Mouse (Mus musculus) heart, adult 2 months (tissue): ENCODE data around the gene Gbgt1. TPM values are rescaled to one million over a fixed set of nuclear protein-coding genes. Genes with fewer than 3 reads are reported as not detected.
A peak's percentile ranks its signal among the peaks of the same experiment; 100 is the strongest.

Source experiments
- DNase-seq, 2 experiments: peaks; one replicate each; pipeline ENCODE4 v3.0.0; 2021
- H3K27ac ChIP-seq: fragments of 200-600 bp; 2 replicates; pipeline ENCODE4 v1.8.1; 2022
- H3K27me3 ChIP-seq: fragments of 200-500 bp; 2 replicates; pipeline ENCODE4 v1.6.1; 2012; ENCODE audit warnings: mild to moderate bottlenecking, low read length, inconsistent platforms, mixed read lengths; ENCODE audit not compliant: control insufficient read depth, insufficient read depth
- H3K36me3 ChIP-seq: fragments of 200-500 bp; 2 replicates; pipeline ENCODE4 v1.6.1; 2012; ENCODE audit warnings: low read length, inconsistent platforms; ENCODE audit not compliant: control insufficient read depth, insufficient read depth
- H3K4me1 ChIP-seq: fragments of 200-500 bp; 2 replicates; pipeline ENCODE4 v1.6.1; 2011; ENCODE audit warnings: low read length; ENCODE audit not compliant: control insufficient read depth, insufficient read depth
- H3K4me3 ChIP-seq: fragments of 200-600 bp; 2 replicates; pipeline ENCODE4 v1.8.1; 2022
- H3K79me2 ChIP-seq: fragments of 200-500 bp; replicated peaks from 2 replicates; pipeline ENCODE4 v1.6.1; 2012; ENCODE audit warnings: mild to moderate bottlenecking, inconsistent platforms, low read length, moderate library complexity, mixed read lengths; ENCODE audit not compliant: control insufficient read depth, insufficient read depth
- H3K9ac ChIP-seq: fragments of 200-500 bp; 2 replicates; pipeline ENCODE4 v1.6.1; 2012; ENCODE audit warnings: low read depth, mild to moderate bottlenecking, control low read depth, inconsistent platforms, low read length, mixed read lengths
- CTCF ChIP-seq: fragments of 200-600 bp; IDR thresholded peaks from 2 replicates; pipeline ENCODE4 v1.8.1; 2022; ENCODE audit warnings: antibody characterized with exemption, mild to moderate bottlenecking, moderate library complexity
- EP300 ChIP-seq: fragments of 200-500 bp; IDR thresholded peaks from 2 replicates; pipeline ENCODE4 v1.6.1; 2011; ENCODE audit warnings: low read depth, low read length, control low read depth; ENCODE audit not compliant: insufficient read depth
- POLR2A ChIP-seq: fragments of 200-500 bp; IDR thresholded peaks from 2 replicates; pipeline ENCODE4 v1.6.1; 2011; ENCODE audit warnings: mild to moderate bottlenecking, low read depth, low read length, control low read depth; ENCODE audit not compliant: insufficient read depth
- WGBS: fragments of 180-500 bp; shearing (Covaris S2); methylation state at CpG from one replicate; pipeline ENCODE4 v1.1.7; 2018; 5-methylcytosine and 5-hydroxymethylcytosine counted together
- intact Hi-C: fragments of 180-260 bp; cut with DNase I; formaldehyde crosslinking; loops from one replicate; pipeline ENCODE4 v1.15.1; 2025
- polyA plus RNA-seq: library from polyadenylated mRNA; depleted of rRNA; stranded (reverse); fragments of >200 nt; gene quantifications from 2 replicates; pipeline ENCODE4 v1.2.3, GENCODE M21; 2012
- total RNA-seq, 2 experiments: library from RNA; stranded (reverse); gene quantifications; 2 replicates each; pipeline ENCODE4 v1.2.3; 2021

Gene Gbgt1
- total and polyA plus RNA-seq, 3 experiments, result 1.3 to 2.1 (median 1.8) TPM

GRCm38 (mm10) chr2:28517206-28517909 lies 20.7 kb downstream of the Gbgt1 start:
- intact Hi-C loops, result loop anchor here (1.0 kb wide), 1 partner anchor 30 kb away; no protein-coding TSS in a partner anchor

DNA sequence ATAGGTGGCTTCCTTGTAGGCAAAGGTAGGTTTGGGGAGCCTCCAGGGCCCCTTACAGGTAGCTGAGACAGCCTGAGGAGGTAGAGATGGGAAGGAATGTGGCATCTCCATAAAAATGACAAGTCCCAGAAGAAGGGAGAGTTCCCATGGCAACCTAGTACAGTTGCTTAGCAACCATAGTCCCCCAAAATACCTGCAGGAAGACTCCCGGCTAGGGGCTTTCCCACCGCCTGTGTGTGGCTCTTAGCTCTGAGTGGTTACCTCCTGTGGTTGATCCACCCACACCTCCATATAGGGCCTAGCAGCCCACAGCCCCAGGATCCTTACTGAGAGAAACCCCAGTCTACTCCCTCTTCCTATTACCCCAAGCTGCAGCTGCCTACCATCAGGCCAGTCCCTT lies 21.5 kb downstream of the Gbgt1 start:
- H3K27me3 ChIP-seq, result no peaks in the 10 kb centered on the region
- H3K9ac ChIP-seq, result no peak overlapping the region
- H3K4me3 ChIP-seq, result no peak overlapping the region
- DNase-seq, result no peak
- peaks cover 14% of the 10 kb centered on the region for H3K4me1 ChIP-seq
- H3K36me3 ChIP-seq, result no peaks in the 10 kb centered on the region
- no peak for TF ChIP-seq CTCF
- no peak for TF ChIP-seq EP300
- TF ChIP-seq POLR2A, result no peak
- intact Hi-C loops, result no loop called here
- WGBS, result 65% methylated on average over 2 of the region's 2 CpGs
- H3K79me2 ChIP-seq, result no peaks in the 10 kb centered on the region
- H3K27ac ChIP-seq, result no peak overlapping the region

More at GRCm38 (mm10) chr2:28517206-28517909, 20.7 kb downstream of the Gbgt1 start:
- Histone ChIP-seq H3K36me3 (no peaks in the 10 kb centered on the region), H3K27me3 (no peaks in the 10 kb centered on the region), H3K4me3 (no peak overlapping the region), H3K9ac (no peak overlapping the region), H3K79me2 (no peaks in the 10 kb centered on the region), H3K27ac (no peak overlapping the region), H3K4me1 (peaks cover 14% of the 10 kb centered on the region)
- no peak for TF ChIP-seq POLR2A
- peak; percentile 91 for TF ChIP-seq CTCF
- TF ChIP-seq EP300, result peak; percentile 92
- peak; percentile 82 to 86 for DNase-seq
- WGBS, result 38% methylated on average over 5 of the region's 5 CpGs

GRCm38 (mm10) chr2:28520581-28520980 lies 23.9 kb downstream of the Gbgt1 start:
- no peak overlapping the region for H3K4me3 ChIP-seq
- no peaks in the 10 kb centered on the region for H3K79me2 ChIP-seq
- no peaks in the 10 kb centered on the region for H3K27me3 ChIP-seq
- peaks cover 13% of the 10 kb centered on the region for H3K4me1 ChIP-seq
- intact Hi-C loops, result no loop called here
- 67% methylated on average over 5 of the region's 5 CpGs for WGBS
- H3K27ac ChIP-seq, result no peak overlapping the region
- TF ChIP-seq CTCF, result no peak
- TF ChIP-seq POLR2A, result no peak
- H3K9ac ChIP-seq, result no peak overlapping the region
- H3K36me3 ChIP-seq, result no peaks in the 10 kb centered on the region
- DNase-seq, result no peak

DNA sequence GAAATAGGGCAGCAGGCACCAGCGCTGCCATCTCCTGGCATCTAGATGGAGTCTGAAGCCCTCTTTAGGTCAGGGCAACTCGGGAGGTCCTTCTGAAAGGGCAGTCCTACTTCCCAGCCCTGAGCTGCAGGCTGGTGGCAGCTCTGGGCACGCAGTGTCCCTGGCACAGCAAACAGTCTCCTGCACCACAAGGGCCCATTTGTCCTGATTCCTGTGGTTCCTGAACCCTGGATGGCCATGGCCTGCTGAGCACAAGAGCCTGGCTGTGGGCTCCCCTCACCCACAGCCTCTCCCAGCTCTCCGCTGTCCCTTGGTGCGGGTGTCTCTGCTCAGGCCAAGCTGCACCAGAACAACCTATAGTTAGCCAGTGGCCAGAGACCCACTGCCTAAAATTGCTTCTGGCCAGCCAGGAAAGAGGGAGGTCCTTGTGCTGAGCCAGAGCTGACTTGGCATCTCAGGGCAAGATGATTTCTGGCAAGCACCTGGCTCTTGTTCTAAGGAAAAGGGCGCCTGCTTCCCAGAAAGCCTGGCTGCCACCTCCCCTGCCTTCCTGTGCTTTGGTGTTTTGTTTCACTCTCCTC lies 25.0 kb downstream of the Gbgt1 start:
- Histone ChIP-seq H3K4me1 (peaks cover 22% of the 10 kb centered on the region), H3K79me2 (no peaks in the 10 kb centered on the region), H3K27me3 (no peaks in the 10 kb centered on the region), H3K36me3 (no peaks in the 10 kb centered on the region), H3K27ac (no peak overlapping the region; the same call in 1 of the 2 replicates), H3K9ac (no peak overlapping the region; the same call in 1 of the 2 replicates), H3K4me3 (no peak overlapping the region)
- peak in 1 of 2 experiments; percentile 43 for DNase-seq
- 56% methylated on average over 6 of the region's 6 CpGs for WGBS
- TF ChIP-seq EP300, result no peak
- no peak for TF ChIP-seq POLR2A
- no peak for TF ChIP-seq CTCF
- intact Hi-C loops, result no loop called here

- no peak for DNase-seq
- Histone ChIP-seq H3K4me1 (peaks cover 24% of the 10 kb centered on the region), H3K9ac (no peak overlapping the region), H3K36me3 (no peaks in the 10 kb centered on the region), H3K27me3 (no peaks in the 10 kb centered on the region), H3K4me3 (no peak overlapping the region), H3K79me2 (no peaks in the 10 kb centered on the region), H3K27ac (no peak overlapping the region)
- TF ChIP-seq CTCF (no peak), POLR2A (no peak), EP300 (no peak)
- intact Hi-C loops, result no loop called here
- 89% methylated on average over 4 of the region's 4 CpGs for WGBS
Observed at GRCm38 (mm10) chr2:28522166-28522565, 25.5 kb downstream of the Gbgt1 start.

- peak; percentile 86 to 87 for DNase-seq
- no peak for TF ChIP-seq CTCF
- TF ChIP-seq POLR2A, result no peak
- Histone ChIP-seq H3K79me2 (no peaks in the 10 kb centered on the region), H3K4me3 (no peak overlapping the region), H3K27ac (peak overlapping the region; percentile 85), H3K36me3 (no peaks in the 10 kb centered on the region), H3K4me1 (peaks cover 20% of the 10 kb centered on the region), H3K27me3 (no peaks in the 10 kb centered on the region), H3K9ac (no peak overlapping the region)
- WGBS, result 11% methylated on average over 5 of the region's 5 CpGs
- intact Hi-C loops, result no loop called here
Observed at GRCm38 (mm10) chr2:28523643-28524117, 27.0 kb downstream of the Gbgt1 start.
